Mouse (Mus musculus): Measurements from ENCODE around the gene Sigmar1. TPM values are rescaled to one million over a fixed set of nuclear protein-coding genes. Genes with fewer than 3 reads are reported as not detected.

Gene Sigmar1
- polyA plus RNA-seq, 1 experiment from 2014 or later, result 49.9 TPM

Other genes with a start within 250 kb of the Sigmar1 start
- gene 1110017D15Rik, start 238.8 kb downstream of the Sigmar1 start, polyA plus RNA-seq (2015; fragmentation: Nextera tagmentation; extraction: Ambion mirVana), result 8.3 and 8.5 TPM in 2 replicates
- gene Fam219a, start 186.6 kb downstream of the Sigmar1 start, polyA plus RNA-seq (2015; fragmentation: Nextera tagmentation; extraction: Ambion mirVana), result 13.1 and 18.8 TPM in 2 replicates
- 2.4 and 2.7 TPM in 2 replicates for gene Dnaic1, start 186.4 kb downstream of the Sigmar1 start, polyA plus RNA-seq (2015; fragmentation: Nextera tagmentation; extraction: Ambion mirVana)
- 81.6 and 92.1 TPM in 2 replicates for gene Enho, start 115.8 kb downstream of the Sigmar1 start, polyA plus RNA-seq (2015; fragmentation: Nextera tagmentation; extraction: Ambion mirVana)
- gene Cntfr, start 59.1 kb downstream of the Sigmar1 start, polyA plus RNA-seq (2015; fragmentation: Nextera tagmentation; extraction: Ambion mirVana), result 27.6 and 32.7 TPM in 2 replicates
- gene Il11ra1, start 56.2 kb downstream of the Sigmar1 start, polyA plus RNA-seq (2015; fragmentation: Nextera tagmentation; extraction: Ambion mirVana), result 34.0 and 34.9 TPM in 2 replicates
- 63.9 and 67.4 TPM in 2 replicates for gene Rpp25l, start 42.6 kb downstream of the Sigmar1 start, polyA plus RNA-seq (2015; fragmentation: Nextera tagmentation; extraction: Ambion mirVana)
- gene Dctn3, start 33.0 kb downstream of the Sigmar1 start, polyA plus RNA-seq (2015; fragmentation: Nextera tagmentation; extraction: Ambion mirVana), result 270 and 278 TPM in 2 replicates
- 0.26 and 0.32 TPM in 2 replicates for gene Arid3c, start 25.0 kb downstream of the Sigmar1 start, polyA plus RNA-seq (2015; fragmentation: Nextera tagmentation; extraction: Ambion mirVana)
- 29.7 and 30.0 TPM in 2 replicates for gene Galt, start 929 bp downstream of the Sigmar1 start, polyA plus RNA-seq (2015; fragmentation: Nextera tagmentation; extraction: Ambion mirVana)
- gene Ccl27a, start 18.1 kb upstream of the Sigmar1 start, polyA plus RNA-seq (2015; fragmentation: Nextera tagmentation; extraction: Ambion mirVana), result 235 and 237 TPM in 2 replicates
- gene Gm21541, start 147.5 kb upstream of the Sigmar1 start, polyA plus RNA-seq (2015; fragmentation: Nextera tagmentation; extraction: Ambion mirVana), result not detected in 2 replicates
- gene Gm20878, start 185.4 kb upstream of the Sigmar1 start, polyA plus RNA-seq (2015; fragmentation: Nextera tagmentation; extraction: Ambion mirVana), result 7.8 and 8.7 TPM in 2 replicates
- 0.36 and 0.44 TPM in 2 replicates for gene Fam205a4, start 209.9 kb upstream of the Sigmar1 start, polyA plus RNA-seq (2015; fragmentation: Nextera tagmentation; extraction: Ambion mirVana)